Comparison of ENCODE assay signal across 16 mouse cellular contexts in the genomic region with DNA sequence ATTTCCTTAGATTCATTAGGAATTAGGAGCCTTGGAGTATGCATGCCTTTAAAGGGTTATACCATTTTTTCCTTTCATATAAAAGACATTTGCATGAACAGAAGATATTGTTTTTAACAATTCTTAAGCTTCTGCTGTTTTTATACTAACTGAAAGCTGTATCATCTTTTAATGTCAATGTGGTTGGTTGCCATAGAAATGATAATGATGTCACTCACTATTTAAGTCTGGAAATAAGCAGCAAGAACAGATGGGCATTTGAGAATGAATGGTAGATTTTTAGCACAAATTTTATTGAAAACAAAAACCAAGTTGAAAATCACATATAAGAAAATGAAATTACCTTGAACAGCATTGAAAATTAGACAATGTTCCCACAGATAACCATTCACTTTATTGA.
DNase-seq lines count a peak whose midpoint lies in the region; ATAC-seq and TF ChIP-seq lines count a peak whose summit lies in the region.
"Had no signal": no experiment of that assay in that cellular context is flagged by ENCODE, and none has a peak within 500 bp of the region (broad histone marks: within the 10 kb centered on the region; RNA-seq: fewer than 3 reads in every experiment).

No protein-coding gene starts in this region.

- TF ChIP-seq CTCF in brain, embryonic 14.5 days (IDR thresholded peaks at IDR 0.05; ENCODE audit: borderline replicate concordance, extremely low read depth, insufficient read depth, insufficient read length) = no peak

- ATAC-seq in frontal cortex, adult (ENCODE audit: low TSS enrichment) = peak; percentile 81
- ATAC-seq: CD4-positive, CD25-positive, alpha-beta regulatory T cell, adult 4 months; forebrain, postnatal 0 days had no signal

- TF ChIP-seq POLR2A in brain, embryonic 14.5 days (IDR thresholded peaks at IDR 0.05; ENCODE audit: borderline replicate concordance, extremely low read depth, insufficient read depth, insufficient read length, poor library complexity, severe bottlenecking) = no peak

- DNase-seq in frontal cortex, postnatal 25 days (ENCODE audit: low spot score in 2 of 2) = no peak
- DNase-seq in left cerebral cortex, adult 11 months (ENCODE audit: low spot score) = peak; percentile 12
- no peak for DNase-seq in left cerebral cortex, adult 8-10 months (ENCODE audit: low spot score in 2 of 2)
- peak; percentile 67 for DNase-seq in brain, embryonic 14.5 days (ENCODE audit: low read depth)
- no peak for DNase-seq in urinary bladder, adult 2 months (ENCODE audit: low spot score)
- DNase-seq: adrenal gland, adult 2 months; adrenal gland, postnatal 14 days; cerebellum, adult 18-20 months; cerebellum, adult 9-10 months; cerebellum, postnatal 14 days; forebrain, postnatal 0 days; gastrocnemius, postnatal 10 days; gastrocnemius, postnatal 36 days; heart, adult 2 months had no signal

Comparison
In these comparisons a context has a peak if more than half of its experiments do, and no peak if none do; other contexts are left out.
1. DNase-seq: peak in left cerebral cortex, adult 11 months (single experiment) and brain, embryonic 14.5 days (single experiment); none in frontal cortex, postnatal 25 days (0 of 2), left cerebral cortex, adult 8-10 months (0 of 2) and urinary bladder, adult 2 months (single experiment).